Mouse (Mus musculus): ENCODE data around the gene Dennd2a.

GRCm38 (mm10) chr6:39527337-39527784 is 30.3 kb downstream of the Dennd2a start:
- TF ChIP-seq POLR2A (IDR thresholded peaks at IDR 0.05; ENCODE audit: low read depth, low read length) (no peak), CTCF (IDR thresholded peaks at IDR 0.05; ENCODE audit: extremely low read depth, insufficient read depth, insufficient read length, insufficient replicate concordance) (no peak)

All from spleen, adult 2 months (tissue).